Mouse (Mus musculus) erythroblast, embryonic 14.5 days (primary cell): ENCODE data around the gene Il31ra. TPM values are rescaled to one million over a fixed set of nuclear protein-coding genes. Genes with fewer than 3 reads are reported as not detected.
"Not testable (repeated sequence)": the region's sequence is repeated elsewhere in the genome, so short reads cannot be mapped to it uniquely, and the experiment has no call there.

ENCODE experiments used
- H3K27me3 ChIP-seq: 2 replicates; pipeline ENCODE4 v1.6.1; 2012; ENCODE audit warnings: inconsistent platforms; ENCODE audit not compliant: control insufficient read depth
- H3K36me3 ChIP-seq: 2 replicates; pipeline ENCODE4 v1.6.1; 2012; ENCODE audit warnings: mild to moderate bottlenecking, inconsistent platforms; ENCODE audit not compliant: control insufficient read depth
- H3K4me1 ChIP-seq: 2 replicates; pipeline ENCODE4 v1.6.1; 2012; ENCODE audit warnings: inconsistent platforms; ENCODE audit not compliant: control insufficient read depth
- H3K4me3 ChIP-seq: replicated peaks from 2 replicates; pipeline ENCODE3; 2012; ENCODE audit warnings: moderate library complexity, mild to moderate bottlenecking, inconsistent platforms
- H3K9me3 ChIP-seq: 2 replicates; pipeline ENCODE4 v1.6.1; 2012; ENCODE audit warnings: low read length, inconsistent platforms, mixed read lengths; ENCODE audit not compliant: control insufficient read depth
- GATA1 ChIP-seq: IDR thresholded peaks from 2 replicates; pipeline ENCODE4 v1.6.1; 2012; ENCODE audit warnings: low read length, inconsistent platforms, mixed read lengths
- TAL1 ChIP-seq: IDR thresholded peaks from 3 replicates; pipeline ENCODE4 v1.6.1; 2012; ENCODE audit warnings: low read length, inconsistent platforms, mixed read lengths
- polyA plus RNA-seq: library from polyadenylated mRNA; stranded (reverse); fragments of >175 nt; gene quantifications from 2 replicates; pipeline ENCODE4 v1.2.3, GENCODE M21; 2012

Il31ra gene
- polyA plus RNA-seq, 1 experiment, result not detected

DNA sequence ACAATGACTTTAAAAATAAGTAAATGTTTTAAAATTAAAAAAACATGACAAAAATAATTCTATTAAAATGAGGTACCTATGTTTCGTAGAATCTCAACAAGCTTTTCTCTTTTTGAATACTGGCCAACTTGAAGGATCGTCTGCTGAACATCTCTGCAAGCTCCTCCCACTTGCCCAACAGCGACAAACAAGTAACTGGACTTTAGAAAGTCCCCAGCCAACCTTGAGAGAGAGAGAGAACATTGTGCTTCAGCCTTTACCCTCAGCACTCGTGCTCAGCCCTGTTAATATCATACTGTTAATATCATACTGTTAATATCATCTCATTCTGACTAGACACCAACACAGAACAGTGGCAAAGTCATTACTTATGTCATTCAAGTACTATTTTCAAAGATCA is 10.3 kb upstream of the Il31ra start:
- Histone ChIP-seq H3K9me3 (no peaks in the 10 kb centered on the region), H3K4me3 (no peak overlapping the region), H3K4me1 (no peaks in the 10 kb centered on the region; the same call in 1 of the 2 replicates), H3K36me3 (no peaks in the 10 kb centered on the region), H3K27me3 (no peaks in the 10 kb centered on the region)
- TF ChIP-seq TAL1, result no peak
- no peak for TF ChIP-seq GATA1

DNA sequence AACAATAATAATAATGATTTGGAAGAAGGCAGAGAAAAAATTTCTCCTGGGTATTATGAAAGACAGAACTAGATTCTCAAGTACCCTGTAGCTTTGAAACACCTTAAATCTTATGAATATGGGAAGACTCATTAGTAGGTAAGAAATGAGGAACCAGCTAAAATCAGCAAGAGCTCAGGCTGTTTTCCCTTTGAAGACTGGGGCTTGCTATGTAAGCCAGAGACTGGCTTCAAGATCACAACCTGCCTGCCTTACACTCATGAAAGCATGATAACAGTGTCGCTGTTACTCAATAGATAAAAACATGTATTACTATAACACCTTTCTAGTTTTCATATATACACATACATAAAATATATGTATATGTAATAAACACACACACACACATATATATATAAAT is 9.7 kb upstream of the Il31ra start:
- no peaks in the 10 kb centered on the region for H3K27me3 ChIP-seq
- no peaks in the 10 kb centered on the region; the same call in 1 of the 2 replicates for H3K4me1 ChIP-seq
- no peak for TF ChIP-seq TAL1
- TF ChIP-seq GATA1, result no peak

DNA sequence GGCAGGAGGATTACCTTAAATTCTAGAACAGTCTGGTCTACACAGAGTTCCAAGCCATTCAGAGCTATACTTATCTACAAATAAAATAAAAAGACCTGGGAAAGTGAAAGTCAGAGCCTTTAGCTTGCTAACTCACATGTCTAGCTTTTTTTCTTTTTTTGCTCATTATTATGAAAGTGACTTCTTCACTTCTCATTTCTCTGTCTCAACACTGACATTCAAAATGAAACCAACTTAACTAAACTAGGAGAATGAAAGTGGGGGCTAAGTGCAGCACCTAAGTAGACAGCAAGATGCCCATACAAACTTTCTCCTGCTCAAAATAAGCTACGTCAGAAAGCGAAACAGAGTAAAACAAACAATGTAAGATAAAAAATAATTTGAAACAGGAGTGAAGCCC is 8.4 kb upstream of the Il31ra start:
- TF ChIP-seq TAL1 (no peak), GATA1 (no peak)
- no peak overlapping the region for H3K4me3 ChIP-seq
- no peaks in the 10 kb centered on the region for H3K36me3 ChIP-seq
- no peaks in the 10 kb centered on the region for H3K27me3 ChIP-seq
- H3K9me3 ChIP-seq, result no peaks in the 10 kb centered on the region
- no peaks in the 10 kb centered on the region; the same call in 1 of the 2 replicates for H3K4me1 ChIP-seq

More for the DNA sequence above, 9.7 kb upstream of the Il31ra start:
- Histone ChIP-seq H3K36me3 (no peaks in the 10 kb centered on the region), H3K4me3 (no peak overlapping the region), H3K9me3 (no peaks in the 10 kb centered on the region)

DNA sequence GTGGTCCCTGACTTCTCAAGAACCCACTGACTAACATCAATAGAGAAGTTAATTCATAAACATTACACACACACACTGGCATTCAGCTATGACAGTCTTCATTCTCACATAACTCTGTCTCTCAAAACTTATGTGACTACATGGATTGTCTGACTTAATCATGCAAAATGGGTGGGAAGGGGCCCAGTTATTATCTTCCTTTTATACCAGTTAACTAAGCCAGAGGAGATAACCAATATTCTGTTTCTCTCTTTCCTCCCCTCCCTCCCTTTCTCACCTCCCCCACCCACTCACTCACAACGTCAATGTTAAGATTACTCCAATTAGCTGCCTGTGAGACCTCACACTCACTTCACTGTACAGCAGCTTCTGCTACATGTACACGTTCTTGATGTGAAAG is 3.9 kb downstream of the Il31ra start:
- Histone ChIP-seq H3K9me3 (no peaks in the 10 kb centered on the region), H3K27me3 (no peaks in the 10 kb centered on the region), H3K4me1 (no peaks in the 10 kb centered on the region), H3K36me3 (no peaks in the 10 kb centered on the region), H3K4me3 (no peak overlapping the region)
- no peak for TF ChIP-seq TAL1

DNA sequence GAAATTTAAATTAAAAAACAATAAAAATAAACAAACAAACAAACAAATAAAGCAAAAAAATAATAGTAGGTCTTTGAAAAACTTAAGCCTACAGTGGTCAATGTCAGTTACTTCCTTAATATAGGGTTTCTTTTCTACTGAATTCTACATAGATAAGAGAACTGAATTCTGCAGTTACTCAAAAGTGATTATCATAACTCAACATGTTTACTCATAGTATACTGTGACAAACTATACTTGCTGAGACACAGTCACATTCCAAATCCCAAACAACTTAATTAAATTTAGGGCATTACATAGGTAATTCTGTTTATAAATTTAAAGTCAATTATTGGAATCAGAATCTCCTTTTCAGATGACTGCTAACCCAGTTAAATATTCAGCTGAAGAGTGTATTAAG is 4.5 kb downstream of the Il31ra start:
- Histone ChIP-seq H3K27me3 (no peaks in the 10 kb centered on the region), H3K9me3 (no peaks in the 10 kb centered on the region), H3K36me3 (no peaks in the 10 kb centered on the region), H3K4me1 (no peaks in the 10 kb centered on the region), H3K4me3 (no peak overlapping the region)
- no peak for TF ChIP-seq TAL1
- TF ChIP-seq GATA1, result no peak

DNA sequence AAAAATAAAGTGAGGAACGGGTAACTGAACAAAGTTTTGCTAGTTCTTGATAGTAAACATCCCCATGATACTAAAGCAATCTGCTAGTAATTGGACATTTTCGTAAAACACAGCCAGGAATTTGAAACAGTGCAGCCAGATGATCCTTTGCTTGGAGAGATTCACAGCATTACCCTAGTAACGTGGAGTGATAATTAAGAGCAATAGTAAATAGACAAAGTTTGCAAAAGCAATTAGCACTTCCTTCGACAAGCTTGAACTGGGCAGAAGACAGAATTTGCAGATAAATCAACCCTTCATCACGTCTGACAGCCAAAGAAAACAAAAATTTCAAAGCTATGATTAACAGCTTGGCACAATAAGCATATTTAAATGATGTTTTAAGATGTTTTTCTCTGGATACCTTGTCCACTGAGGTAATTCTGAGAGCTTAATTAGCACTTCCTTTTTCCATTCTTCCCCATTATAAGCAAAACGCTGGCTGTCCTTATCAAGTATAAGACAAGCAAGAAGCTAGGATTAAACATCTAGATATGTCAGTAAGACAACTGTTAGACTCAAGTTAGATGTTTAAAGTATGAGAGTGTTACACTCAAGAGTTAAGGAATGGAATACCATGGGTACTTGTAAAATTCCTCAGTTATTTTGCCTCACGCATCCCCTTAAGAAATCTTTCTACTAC is 9.5 kb downstream of the Il31ra start:
- Histone ChIP-seq H3K36me3 (no peaks in the 10 kb centered on the region), H3K4me1 (no peaks in the 10 kb centered on the region), H3K9me3 (no peaks in the 10 kb centered on the region), H3K27me3 (no peaks in the 10 kb centered on the region), H3K4me3 (no peak overlapping the region)
- TF ChIP-seq GATA1, result no peak
- TF ChIP-seq TAL1, result no peak

DNA sequence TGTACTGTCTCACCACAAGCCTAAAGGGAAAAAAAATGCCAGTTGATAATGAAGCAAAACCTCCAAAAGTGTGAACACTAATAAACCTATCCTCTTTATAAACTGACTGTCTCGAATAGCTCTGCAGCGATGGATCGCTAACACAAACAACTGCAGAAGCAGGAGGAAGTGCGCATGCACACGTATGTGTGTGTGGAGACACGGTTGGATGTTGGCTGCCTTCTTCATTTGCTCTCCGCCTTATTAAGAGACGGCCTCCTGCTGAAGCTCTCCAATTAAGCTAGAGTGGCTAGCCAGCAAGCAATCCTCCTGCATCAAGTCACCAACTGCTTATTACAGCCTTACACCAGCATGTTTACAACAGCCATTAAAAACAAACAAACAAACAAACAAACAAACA is 11.9 kb downstream of the Il31ra start:
- Histone ChIP-seq H3K4me3 (no peak overlapping the region), H3K27me3 (no peaks in the 10 kb centered on the region), H3K9me3 (no peaks in the 10 kb centered on the region), H3K4me1 (no peaks in the 10 kb centered on the region), H3K36me3 (no peaks in the 10 kb centered on the region)
- no peak for TF ChIP-seq TAL1
- no peak for TF ChIP-seq GATA1

DNA sequence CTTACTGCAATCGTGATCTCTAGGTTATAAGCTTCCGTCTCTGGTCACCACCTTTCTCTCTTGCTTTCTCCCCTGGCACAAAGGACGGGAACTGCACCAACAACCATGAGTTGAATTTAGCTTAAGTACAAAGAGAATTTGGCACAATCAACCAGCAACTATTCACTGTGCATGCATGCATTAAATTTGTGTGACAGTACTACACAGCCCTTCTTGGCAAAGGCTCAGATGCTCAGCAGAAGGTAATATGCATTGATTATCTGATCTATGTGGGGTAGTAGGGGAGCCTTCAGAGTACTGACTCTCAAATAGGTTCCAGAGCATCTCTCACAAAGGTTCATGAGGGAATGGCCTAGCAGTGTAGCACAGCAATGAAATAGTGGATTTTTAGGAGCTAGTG is 12.4 kb downstream of the Il31ra start:
- Histone ChIP-seq H3K27me3 (no peaks in the 10 kb centered on the region), H3K4me3 (no peak overlapping the region), H3K4me1 (no peaks in the 10 kb centered on the region), H3K9me3 (no peaks in the 10 kb centered on the region), H3K36me3 (no peaks in the 10 kb centered on the region)
- no peak for TF ChIP-seq TAL1
- TF ChIP-seq GATA1, result no peak

DNA sequence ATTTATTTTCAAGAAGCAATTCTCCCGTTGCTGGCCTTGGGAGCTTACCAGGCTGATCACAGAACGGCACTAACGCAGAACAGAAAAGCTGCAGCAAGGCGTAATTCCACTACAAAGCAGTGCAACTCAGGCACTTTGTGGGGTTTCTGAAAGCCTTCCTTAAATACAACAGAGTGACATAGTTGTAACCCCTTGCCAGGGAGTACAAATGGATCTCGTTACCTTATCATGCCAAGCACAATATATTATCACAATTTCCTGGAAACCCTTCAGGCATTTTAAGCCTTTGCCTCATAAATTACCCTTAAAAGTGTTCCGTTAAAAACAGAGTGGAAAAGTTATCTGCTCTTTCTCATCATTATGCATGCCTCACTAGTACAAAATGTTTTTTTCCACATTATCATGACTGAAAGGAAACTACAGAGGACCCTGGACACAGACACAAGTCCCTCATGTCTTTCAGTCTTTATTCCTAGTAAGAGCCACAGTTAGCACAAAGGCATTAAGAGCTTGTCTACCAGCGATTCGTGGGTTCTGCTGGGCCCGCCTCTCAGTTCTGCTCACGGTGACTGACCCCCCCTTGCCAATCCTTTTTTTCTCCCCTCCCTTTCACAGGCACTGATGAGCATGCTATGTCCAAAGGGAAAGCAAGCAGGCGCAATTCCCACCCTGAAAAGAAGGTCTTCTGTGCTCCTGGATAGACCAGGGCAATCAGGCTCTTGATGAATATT is 13.4 kb downstream of the Il31ra start:
- no peaks in the 10 kb centered on the region for H3K36me3 ChIP-seq
- no peaks in the 10 kb centered on the region for H3K4me1 ChIP-seq
- TF ChIP-seq GATA1 (no peak), TAL1 (no peak)
- H3K4me3 ChIP-seq, result no peak overlapping the region
- H3K9me3 ChIP-seq, result no peaks in the 10 kb centered on the region
- H3K27me3 ChIP-seq, result no peaks in the 10 kb centered on the region

DNA sequence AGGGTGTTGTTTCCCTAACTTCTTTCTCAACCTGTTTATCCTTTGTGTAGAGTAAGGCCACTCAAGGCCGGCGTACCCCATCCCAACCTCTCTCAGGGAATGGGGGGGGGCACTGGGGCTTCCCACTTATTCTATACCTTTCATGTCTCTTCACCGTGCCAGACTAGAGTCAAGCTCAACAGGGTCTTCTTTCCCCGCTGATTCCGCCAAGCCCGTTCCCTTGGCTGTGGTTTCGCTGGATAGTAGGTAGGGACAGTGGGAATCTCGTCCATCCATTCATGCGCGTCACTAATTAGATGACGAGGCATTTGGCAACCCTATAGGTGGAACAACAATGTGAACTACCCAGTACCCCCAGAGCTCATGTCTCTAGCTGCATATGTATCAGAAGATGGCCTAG is 16.1 kb downstream of the Il31ra start:
- H3K36me3 ChIP-seq, H3K4me1 ChIP-seq, H3K9me3 ChIP-seq, H3K27me3 ChIP-seq, H3K4me3 ChIP-seq: not testable (repeated sequence)
